Mouse (Mus musculus) bone marrow macrophage, adult 2 months (primary cell): ENCODE measurements at regions not wholly inside any gene's neighbourhood (a gene's known extent, or its start where the extent isn't known, plus 50 kb on each side); places are given as distances from the start of the nearest gene placed in this dataset.

Experiments
- CTCF ChIP-seq: IDR thresholded peaks from 2 replicates; pipeline ENCODE4 v1.5.1; 2012; ENCODE audit warnings: low read depth, mild to moderate bottlenecking, low read length, moderate library complexity
- POLR2A ChIP-seq: IDR thresholded peaks from 2 replicates; pipeline ENCODE4 v1.6.1; 2012; ENCODE audit warnings: mild to moderate bottlenecking, low read depth, low read length, borderline replicate concordance

DNA sequence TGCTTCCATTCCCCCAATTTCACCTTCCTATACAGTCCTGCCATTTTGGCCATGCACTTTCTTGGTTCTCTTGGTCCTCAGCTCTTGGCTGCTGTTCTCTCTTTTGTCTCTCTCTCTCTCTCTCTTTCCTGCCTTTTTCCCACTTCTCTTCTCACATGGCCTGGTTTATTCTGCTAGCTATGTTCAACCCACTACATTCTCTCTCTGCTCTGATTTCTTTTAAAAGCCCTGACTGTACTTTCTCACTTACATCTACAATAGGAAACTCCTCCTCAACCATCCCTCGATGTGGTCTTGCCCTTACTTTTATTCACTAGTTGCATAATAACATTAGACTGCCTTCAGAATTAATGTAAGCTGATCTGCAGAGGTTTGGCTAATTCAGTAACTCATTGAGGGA is 495.2 kb upstream of the Etaa1 start:
- TF ChIP-seq POLR2A (no peak), CTCF (no peak)
